Mouse (Mus musculus) kidney, postnatal 36 days (tissue): Measurements from ENCODE around the gene Ogfod2.

Experiments
- DNase-seq, 2 experiments: peaks; one replicate each; pipeline ENCODE4 v3.0.0; 2021 to 2022; ENCODE audit warnings: mixed read lengths in 2 of 2

Gene Ogfod2

GRCm38 (mm10) chr5:124111742-124112497 lies at the start of gene Ogfod2:
TSS of gene Ogfod2 (plus strand) at chr5:124112297.
- peak; percentile 97 for DNase-seq

DNA sequence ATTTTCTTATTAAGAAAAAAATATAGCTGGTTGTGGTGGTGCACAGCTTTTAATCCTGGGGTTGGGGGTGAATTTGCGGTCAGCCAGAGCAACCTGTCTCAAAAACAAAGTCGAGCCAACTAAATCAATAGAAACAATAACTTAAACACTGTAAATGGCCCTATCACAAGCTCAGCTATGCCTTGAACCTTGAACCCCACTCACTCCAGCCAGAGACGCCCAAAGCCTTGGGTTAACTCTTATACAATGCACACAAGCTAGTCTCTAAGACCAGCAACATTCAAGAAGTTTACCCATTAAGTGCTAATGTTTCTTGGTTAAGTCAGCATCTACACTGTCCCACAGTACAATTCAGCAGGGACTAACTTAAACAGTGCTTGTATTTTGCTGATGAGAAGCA lies 42.4 kb upstream of the Ogfod2 start:
- DNase-seq, result no peak

DNA sequence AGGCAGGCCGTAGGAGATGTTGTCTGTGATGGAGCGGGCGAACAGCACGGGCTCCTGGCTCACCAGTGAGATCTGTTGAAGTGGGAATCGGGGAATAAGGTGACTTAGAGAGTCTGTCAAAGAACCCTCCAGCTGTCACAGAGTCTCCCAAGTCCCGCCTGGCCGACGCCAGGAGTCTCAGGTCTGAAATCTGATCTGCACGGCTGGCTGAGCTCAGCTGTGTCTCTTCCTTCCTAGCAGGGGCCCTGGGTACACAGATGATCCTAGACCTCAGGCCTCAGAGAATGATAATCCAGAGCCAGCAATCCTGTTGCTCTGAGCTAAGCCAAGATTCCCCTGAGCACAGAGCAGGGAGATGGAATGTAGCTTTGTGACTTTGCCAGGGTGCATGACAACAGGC lies 38.4 kb upstream of the Ogfod2 start:
- DNase-seq, result peak in 1 of 2 experiments; percentile 21

DNA sequence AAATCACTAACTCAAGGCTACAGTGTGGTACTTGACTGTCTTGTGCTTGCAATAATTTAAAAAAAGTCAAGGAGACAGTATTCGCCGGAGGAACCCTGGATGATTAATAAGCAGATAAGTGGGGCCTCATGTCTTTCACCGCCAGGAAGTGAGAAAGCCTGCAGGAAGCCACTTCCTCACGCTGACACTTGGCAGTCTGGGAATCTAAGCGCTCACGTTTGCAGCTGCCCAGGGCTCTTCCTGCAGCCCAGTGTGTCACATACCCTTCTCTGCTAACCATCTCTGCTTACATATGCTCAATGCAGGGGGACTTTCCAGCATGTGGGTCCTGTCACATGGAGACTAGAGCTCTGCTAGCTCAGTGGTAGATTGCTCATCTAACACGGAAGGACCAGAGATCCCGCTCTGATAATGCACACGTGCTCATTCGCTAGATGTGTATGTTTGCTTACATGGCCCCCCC lies 37.2 kb upstream of the Ogfod2 start:
- no peak for DNase-seq

GRCm38 (mm10) chr5:124075716-124076115 lies 36.4 kb upstream of the Ogfod2 start:
- DNase-seq, result no peak

GRCm38 (mm10) chr5:124076559-124076958 lies 35.5 kb upstream of the Ogfod2 start:
- DNase-seq, result peak; percentile 24 to 25

- no peak for DNase-seq
These were observed 34.9 kb upstream of the Ogfod2 start for GRCm38 (mm10) chr5:124077241-124077640.

DNA sequence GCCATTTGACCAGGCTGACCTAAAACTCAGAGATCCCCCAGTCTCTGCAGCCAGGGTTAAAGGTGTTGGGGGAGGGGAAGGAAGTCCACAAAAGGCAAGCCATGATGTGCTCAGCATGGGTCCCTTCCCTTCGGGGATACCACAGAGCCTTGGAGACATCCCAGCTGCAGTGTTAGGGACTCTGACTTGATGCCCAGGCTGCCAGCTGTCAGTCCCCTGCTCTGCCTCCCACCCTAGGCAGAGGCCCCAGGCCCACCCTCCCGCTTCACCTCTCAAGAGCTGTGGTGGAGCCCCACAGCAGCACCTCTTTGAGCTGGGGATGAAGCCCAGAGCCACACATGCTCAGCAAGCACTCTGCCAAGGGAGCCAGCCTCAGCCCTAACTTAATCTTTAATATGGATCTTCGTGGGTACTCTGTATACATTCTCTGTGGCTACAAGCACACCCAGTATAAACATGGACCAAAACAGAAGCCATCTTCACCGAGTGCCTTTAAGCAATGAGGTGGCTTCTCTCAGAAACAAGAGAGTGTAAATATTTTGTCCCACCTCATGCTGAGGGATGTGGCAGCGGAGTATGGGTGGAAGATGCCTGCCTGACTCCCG lies 34.1 kb upstream of the Ogfod2 start:
- no peak for DNase-seq

GRCm38 (mm10) chr5:124078794-124079416 lies 33.2 kb upstream of the Ogfod2 start:
- DNase-seq, result no peak

GRCm38 (mm10) chr5:124079880-124080279 lies 32.2 kb upstream of the Ogfod2 start:
- no peak for DNase-seq

DNA sequence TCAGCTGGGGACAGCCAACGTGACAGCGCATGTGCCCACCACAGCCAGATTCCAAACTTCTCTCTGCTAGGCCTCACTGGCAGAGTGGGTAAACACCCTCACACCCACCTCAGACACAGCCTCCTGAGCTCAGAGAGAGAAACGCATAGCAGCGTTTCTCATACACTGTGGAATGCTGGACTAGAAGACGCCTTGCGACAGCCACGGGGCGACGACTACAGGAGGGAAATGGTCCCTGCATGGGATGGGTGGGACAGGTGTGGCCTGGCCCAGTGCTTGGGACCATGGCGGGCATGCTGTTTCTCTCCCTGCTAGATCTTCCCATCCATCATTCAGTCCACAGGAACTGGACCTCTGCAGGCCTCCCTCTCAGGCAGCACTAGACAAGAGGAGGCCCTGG lies 29.6 kb upstream of the Ogfod2 start:
- DNase-seq, result no peak

DNA sequence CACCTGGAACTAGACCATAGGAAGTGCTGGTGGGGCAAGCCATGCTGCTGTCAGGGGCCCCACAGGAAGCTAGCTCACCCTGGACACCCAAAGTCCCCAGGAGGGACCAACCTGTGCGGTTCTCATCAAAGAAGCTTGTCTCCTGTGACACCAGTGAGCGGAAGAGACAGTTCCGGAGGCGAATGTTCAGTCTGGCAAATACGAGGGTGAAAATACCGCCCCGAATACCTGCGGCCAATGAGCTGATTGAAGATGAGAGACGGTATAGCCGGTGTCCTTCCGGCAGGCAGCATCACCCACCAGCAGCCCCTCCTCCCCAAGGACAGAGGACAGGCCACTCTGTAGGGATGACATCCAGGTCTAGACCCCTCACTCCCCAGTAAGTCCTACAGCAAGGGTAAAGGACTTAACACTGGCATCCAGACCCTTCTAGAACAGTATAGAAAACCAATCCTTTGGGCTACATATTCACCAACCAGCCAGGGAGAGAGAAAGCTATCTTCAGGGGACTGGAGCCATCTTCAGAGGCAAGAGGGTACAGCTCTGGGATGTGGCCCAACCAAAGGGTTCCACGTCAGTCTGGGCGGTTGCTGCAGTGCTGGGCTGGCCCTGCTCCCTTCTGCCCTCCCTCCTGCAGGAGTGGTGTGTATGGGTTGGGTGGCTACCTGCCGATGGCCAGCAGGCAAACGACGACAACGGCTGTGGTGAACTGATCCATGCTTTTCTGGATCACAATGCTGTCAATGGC lies 29.0 kb upstream of the Ogfod2 start:
- DNase-seq, result no peak

- DNase-seq, result peak; percentile 43 to 73
These were observed 28.1 kb upstream of the Ogfod2 start for GRCm38 (mm10) chr5:124083850-124084587.

GRCm38 (mm10) chr5:124084588-124085173 lies 27.4 kb upstream of the Ogfod2 start:
- peak; percentile 84 to 93 for DNase-seq

DNA sequence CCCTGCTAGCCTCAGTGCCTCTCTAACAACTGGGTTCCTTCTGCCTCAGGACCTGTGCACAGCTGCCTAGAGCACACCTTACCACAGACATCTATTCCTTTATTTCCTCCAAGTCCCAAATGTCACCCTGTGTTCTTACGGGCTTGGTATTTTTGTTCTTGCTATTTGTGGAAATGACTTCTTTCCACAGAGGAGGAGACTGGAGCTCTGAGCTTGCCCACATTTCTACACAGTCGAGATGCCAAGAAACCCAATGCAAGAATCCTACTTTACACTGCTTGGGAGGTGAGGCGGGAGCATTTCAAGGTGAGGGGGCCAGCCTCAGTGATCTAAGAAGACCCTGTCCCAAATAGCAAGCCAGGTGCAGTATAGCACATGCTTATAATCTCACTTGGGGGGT lies 26.6 kb upstream of the Ogfod2 start:
- DNase-seq, result no peak

DNA sequence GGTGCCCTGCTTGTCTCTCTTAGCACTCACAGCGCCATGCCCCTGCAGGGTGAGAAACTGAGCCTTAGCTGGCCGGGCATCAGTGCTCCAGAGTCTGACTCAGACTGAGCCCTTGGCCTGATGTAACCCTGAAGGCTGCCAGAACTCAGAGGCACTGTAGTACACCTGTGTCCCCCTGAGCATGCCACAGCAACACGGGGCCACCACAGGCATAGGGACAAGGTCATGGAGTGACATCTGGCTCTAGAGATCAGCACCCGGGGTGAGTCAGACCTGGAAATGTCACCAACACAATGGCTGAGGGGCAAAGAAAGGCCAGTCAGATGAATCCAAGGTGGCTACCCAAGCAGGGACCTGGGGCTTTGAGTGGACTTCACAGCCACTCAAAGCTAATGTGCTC lies 25.2 kb upstream of the Ogfod2 start:
- DNase-seq, result no peak

DNA sequence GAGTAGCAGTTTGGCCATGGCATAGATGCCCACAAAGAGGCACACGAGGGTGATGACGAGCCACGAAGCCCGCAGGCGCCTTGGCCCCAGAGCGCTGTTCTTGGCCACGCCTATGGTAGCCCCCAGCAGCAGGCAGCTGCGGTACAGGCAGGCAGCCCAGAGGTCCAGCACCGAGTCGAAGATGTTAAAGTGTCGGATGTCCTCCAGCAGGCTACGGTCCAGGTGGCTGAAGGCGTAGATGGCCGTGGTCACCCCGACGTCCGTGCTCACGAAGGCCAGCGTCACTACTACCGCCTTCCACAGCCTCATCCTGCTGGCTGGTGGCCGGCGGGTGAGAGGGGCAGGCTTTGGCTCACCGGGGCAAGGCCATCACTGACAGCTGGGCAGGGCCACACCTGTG lies 22.2 kb upstream of the Ogfod2 start:
- DNase-seq, result no peak

DNA sequence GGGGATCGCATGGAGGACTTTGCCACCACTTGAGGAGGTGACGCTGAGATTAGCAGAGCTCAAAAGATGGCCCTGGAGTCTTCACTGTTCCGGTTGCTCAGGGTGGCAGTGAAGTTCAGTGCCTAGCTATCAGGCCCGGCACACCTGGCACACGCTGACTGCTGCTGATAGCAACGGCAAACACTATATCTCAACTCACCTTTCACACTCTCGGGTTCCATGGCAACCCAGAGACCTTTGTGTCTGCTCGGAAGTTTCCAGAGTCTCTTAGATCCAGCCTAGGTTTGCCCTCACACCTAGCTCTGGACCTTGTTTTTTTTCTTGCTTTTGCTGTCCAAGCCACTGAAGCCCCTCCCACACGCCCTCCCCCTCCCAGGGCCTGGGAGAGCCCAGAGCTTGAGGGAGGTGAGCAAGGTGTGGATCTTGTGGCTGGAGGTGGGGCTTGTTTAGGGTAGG lies 20.1 kb upstream of the Ogfod2 start:
- peak in 1 of 2 experiments; percentile 41 for DNase-seq

DNA sequence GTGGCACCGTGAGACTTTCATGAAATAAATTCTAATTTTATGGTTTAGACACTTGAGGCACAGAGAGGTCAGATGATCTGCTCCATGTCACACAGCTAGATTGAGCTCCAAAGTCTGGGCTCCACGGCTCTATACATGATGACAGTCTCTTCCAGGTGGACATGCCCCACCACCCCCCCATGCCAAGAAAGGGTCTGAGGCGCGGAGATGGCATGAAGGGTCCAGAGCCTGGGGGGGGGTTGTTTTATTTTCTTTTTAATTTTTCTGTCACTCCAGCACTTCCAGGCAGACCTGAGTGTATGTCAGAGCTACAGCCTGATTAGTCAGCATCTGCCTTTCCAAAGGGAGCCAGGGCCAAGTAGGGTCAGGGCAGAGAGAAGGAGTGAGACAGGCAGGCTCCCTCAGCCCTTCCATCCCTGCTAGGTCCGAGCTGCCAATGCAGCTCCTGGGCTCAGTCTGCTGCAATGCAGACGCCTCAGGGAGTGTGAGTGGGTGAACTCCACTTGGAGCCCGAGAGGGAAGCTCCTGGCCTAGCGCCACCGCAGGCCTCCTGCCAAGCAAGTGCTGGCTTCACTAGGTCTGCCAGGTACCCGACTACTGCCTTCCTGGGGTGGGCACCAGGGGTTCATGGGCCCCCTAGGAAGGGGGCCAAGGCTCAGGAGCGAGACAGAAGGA lies 18.8 kb upstream of the Ogfod2 start:
- DNase-seq, result peak; percentile 87 to 92

- DNase-seq, result no peak
These were observed 18.1 kb upstream of the Ogfod2 start for GRCm38 (mm10) chr5:124093852-124094604.
